Mouse (Mus musculus) kidney, postnatal 4 days (tissue): ENCODE results near the gene Diaph2.
"Not testable (repeated sequence)": the region's sequence is repeated elsewhere in the genome, so short reads cannot be mapped to it uniquely, and the experiment has no call there.

ENCODE experiments used
- DNase-seq, 2 experiments: peaks; one replicate each; pipeline ENCODE4 v3.0.0; 2021; ENCODE audit warnings: mixed read lengths in 2 of 2

Diaph2 gene

GRCm38 (mm10) chrX:130289775-130290174 lies 540.2 kb downstream of the Diaph2 start:
- DNase-seq = no peak

GRCm38 (mm10) chrX:130350808-130351435 lies 601.4 kb downstream of the Diaph2 start:
- no peak for DNase-seq

- no peak for DNase-seq
These were observed 601.9 kb downstream of the Diaph2 start for GRCm38 (mm10) chrX:130351480-130351879.

- no peak for DNase-seq
These were observed 644.1 kb downstream of the Diaph2 start for GRCm38 (mm10) chrX:130393508-130394145.

- DNase-seq = no peak
These were observed 653.7 kb downstream of the Diaph2 start for GRCm38 (mm10) chrX:130403214-130403613.

- not testable (repeated sequence) for DNase-seq
These were observed 657.9 kb downstream of the Diaph2 start for GRCm38 (mm10) chrX:130407471-130407870.

GRCm38 (mm10) chrX:130408985-130409384 lies 659.4 kb downstream of the Diaph2 start:
- no peak for DNase-seq

- no peak for DNase-seq
These were observed 673.6 kb downstream of the Diaph2 start for GRCm38 (mm10) chrX:130423134-130423533.

GRCm38 (mm10) chrX:130451822-130452487 lies 702.4 kb downstream of the Diaph2 start:
- no peak for DNase-seq

GRCm38 (mm10) chrX:130452488-130452823 lies 702.9 kb downstream of the Diaph2 start:
- DNase-seq = no peak

- no peak for DNase-seq
These were observed 723.6 kb downstream of the Diaph2 start for GRCm38 (mm10) chrX:130473133-130473532.

GRCm38 (mm10) chrX:130480877-130481276 lies 731.3 kb downstream of the Diaph2 start:
- no peak for DNase-seq

- no peak for DNase-seq
These were observed 753.3 kb downstream of the Diaph2 start for GRCm38 (mm10) chrX:130502680-130503464.

- no peak for DNase-seq
These were observed 753.9 kb downstream of the Diaph2 start for GRCm38 (mm10) chrX:130503465-130503860.

- DNase-seq = no peak
These were observed 756.1 kb downstream of the Diaph2 start for GRCm38 (mm10) chrX:130505626-130506025.
